Mouse (Mus musculus) adrenal gland, postnatal 4 days (tissue): ENCODE measurements around the gene Prkd1. TPM values are rescaled to one million over a fixed set of nuclear protein-coding genes. Genes with fewer than 3 reads are reported as not detected.

Experiments used
- DNase-seq, 2 experiments: peaks; one replicate each; pipeline ENCODE4 v3.0.0; 2021 to 2022; ENCODE audit warnings: low spot score in 2 of 2, mixed read lengths in 2 of 2
- total RNA-seq, 2 experiments: library from RNA; stranded (reverse); gene quantifications; 2 replicates each; pipeline ENCODE4 v1.2.3; 2021

Gene Prkd1
- total RNA-seq, 2 experiments from 2014 or later: 19.0 to 20.2 TPM

DNA sequence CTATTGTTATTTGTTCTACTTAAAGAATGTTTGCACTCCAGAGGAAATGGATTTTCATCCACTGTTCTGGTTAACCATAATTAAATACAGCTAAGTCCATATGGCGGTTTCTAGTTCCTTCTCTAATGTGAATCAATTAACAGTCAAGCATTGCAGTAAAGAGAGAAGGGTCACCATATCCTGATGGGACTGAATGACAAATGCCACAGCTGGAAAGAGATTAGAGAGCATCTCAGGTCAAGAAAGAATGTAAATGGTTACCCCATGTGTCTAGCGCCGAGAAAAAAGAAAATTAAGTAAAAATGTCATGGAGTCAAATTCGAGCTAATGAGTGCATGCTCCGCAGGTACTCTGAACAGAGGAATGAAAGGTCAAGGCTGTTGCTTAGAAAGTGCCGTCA, 212.2 kb downstream of the Prkd1 start:
- DNase-seq: no peak

DNA sequence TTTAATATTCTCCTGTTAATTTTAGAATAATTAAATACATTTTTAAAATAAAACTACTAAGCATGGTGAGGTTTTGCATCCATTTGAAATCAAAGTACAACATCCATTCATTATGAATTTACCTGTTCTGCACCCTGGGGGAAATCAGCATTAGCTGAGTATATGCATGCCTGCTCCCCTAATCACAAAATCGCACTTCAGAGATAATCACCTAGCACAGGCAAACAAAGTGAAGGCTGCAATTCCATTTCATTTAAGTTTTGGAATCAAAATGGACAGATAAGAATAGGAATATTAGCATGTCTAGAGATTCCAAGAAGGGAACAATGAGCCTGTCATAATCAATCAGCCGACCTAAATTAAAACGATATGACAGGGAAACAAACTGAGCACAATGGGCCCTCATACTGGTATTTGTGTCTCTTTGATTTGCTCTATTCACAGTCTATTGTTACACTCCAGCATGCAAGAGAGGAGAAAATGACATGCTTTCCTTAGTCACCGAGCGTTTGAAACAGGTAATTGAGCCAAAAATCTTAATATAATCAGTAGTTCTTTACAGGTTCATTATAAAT, 218.7 kb downstream of the Prkd1 start:
- no peak for DNase-seq

- no peak for DNase-seq
Measured at GRCm38 (mm10) chr12:50352404-50352803, 296.5 kb downstream of the Prkd1 start.

DNA sequence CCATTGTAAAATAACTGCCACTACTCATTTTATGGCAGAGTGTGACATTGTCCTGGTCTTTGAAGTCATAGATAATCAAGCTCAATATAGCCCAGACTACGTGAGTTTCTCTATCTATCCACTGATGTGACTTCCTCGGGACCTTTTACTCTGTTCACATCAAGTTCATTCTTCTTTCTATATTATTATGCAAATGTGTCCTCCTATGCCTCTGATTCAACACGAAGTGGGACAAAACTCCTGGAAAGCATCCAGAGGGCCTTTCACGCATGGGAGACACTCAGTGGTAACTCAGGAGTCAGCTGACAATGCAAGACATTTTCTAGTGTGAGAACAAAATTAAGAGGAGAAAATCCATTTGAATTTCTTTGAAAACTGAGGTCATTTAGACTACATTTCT, 315.7 kb downstream of the Prkd1 start:
- no peak for DNase-seq

- DNase-seq: no peak
Measured at GRCm38 (mm10) chr12:50314634-50315033, 334.3 kb downstream of the Prkd1 start.

- no peak for DNase-seq
Measured at GRCm38 (mm10) chr12:50309276-50309675, 339.6 kb downstream of the Prkd1 start.

DNA sequence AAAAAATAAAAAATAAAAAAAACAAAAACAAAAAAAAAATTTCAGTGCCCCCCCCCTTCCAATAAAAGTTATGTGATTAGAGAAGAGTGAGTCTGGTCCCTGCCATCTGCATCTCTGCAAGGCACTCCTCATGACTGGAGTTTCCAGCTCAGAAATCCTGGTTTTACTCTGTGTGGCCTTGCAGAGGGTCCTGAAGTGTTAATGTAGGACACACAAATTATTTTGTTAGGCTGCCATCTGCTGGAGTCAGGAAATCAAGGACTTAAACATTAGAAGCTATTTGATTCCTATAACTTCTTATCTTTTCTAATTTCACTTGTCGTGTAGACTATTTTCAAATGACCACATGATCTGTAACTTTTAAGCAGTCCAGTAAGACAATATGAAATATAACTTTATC, 347.6 kb downstream of the Prkd1 start:
- DNase-seq: no peak

DNA sequence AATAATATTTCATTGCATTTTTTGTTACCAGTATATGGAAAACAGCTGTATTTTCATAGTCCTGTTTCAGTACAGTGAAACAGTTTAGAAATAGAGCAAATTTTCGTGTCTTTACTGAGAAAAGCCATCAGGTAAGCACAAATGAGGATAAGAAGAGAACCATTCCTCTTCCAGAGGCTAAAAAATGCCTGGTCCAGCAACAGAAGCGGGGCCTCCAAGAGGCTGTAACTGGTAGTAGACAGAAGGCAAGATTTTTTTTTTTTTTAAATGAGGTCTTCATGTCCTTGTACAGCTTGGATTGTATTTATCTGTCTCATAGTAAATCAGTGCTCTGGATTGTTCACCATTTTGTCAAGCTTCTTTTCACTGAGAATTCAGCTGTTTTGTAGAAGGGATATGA, 352.8 kb downstream of the Prkd1 start:
- no peak for DNase-seq

GRCm38 (mm10) chr12:50295549-50295948, 353.3 kb downstream of the Prkd1 start:
- no peak for DNase-seq

DNA sequence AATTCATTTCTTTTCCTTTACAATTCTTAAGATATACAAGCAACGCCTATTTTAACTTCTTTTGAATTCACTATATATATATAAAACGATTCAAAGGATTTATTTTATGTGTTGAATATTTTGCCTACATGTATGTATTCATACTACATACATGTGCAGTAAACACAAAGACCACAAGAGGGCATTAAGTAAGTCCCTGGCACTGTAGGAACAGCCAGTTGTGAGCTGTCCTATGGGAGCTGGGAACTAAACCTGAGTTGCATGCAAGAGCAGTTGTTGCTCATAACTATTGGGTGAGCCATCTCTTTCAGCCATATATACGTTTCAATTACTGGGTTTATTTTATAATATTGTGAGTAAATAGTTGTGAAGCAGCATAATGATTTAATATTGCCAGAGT, 356.1 kb downstream of the Prkd1 start:
- no peak for DNase-seq
